Mouse (Mus musculus) layer of hippocampus, adult 9-11 months (tissue): Measurements from ENCODE around the gene Ppp1r12b.

Experiments used
- DNase-seq: peaks from one replicate; pipeline ENCODE4 v3.0.0; 2022

The Ppp1r12b gene

DNA sequence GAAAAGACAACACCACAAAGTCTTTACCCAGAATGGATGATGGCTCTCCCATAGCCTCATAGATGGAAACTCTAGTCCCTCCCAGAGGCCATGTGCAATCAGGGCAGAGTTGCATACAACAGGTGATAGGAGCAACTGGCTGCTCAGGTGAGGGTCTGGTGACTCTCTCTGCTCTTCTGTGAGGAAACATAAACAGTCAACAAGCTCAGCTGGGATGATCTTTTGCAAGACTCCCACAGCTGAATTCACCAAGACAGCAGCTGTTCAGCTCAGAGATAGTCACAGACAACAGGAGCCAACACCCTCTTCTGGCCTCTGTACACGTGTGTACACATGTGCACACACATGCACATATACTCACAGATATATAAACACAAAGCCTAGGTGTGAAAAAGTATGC is 17.5 kb downstream of the Ppp1r12b start:
- DNase-seq, result no peak

DNA sequence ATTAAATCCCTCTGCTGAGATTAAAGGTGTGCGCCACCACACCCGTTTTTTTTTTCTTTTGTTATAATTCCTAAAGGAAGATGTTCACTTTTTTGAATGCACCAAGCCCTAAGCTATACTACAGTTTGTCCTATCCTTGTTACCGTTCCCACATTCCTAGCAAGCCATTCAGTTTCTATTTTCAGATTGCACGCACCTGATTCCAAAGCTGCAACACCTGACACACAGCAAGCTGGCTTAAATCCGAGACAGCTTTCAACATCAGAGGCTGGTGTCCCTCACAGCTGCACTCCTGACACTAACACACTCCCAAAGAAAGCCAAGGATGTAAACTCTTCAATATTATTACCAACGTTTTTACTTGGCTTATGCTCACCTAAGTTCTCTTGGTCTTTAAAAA is 19.4 kb downstream of the Ppp1r12b start:
- DNase-seq, result no peak

DNA sequence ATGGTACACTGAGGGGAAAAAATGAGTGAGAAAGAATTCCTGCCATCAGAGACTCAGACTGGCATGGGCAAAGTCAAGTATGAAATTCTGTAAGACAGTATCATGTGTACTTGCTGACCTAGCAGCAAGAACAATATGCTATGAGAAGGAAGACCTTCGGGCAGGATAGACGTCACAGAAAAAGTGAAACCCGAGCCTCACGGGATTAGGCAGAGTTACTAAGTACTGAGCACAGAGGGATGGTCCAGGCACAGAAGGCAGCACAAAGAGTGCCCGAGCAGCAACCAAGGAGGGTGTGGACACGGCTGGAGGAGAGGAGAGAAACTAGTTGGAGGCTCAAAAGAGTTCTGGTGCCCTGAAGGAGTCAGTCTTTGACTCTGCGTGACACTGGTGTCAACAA is 23.3 kb downstream of the Ppp1r12b start:
- DNase-seq, result no peak

DNA sequence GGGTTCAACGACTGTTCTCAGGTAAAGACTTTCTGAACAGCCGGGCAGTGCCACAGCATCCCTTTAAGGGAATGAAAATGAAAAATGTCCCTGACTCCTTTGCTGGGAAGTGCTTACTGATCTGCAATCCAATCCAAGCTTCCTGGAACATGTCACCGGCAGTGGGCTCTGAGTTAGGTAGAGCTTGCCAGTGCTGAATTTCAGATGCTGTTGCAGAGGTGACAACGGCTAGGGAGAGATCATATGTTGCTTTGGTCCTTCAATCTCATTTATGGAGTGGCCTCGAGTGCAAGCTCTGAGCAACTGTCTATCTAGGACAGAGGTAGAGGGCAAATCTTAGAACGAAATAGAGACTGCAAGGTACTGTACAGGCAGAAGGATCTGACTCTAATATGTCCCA is 36.7 kb downstream of the Ppp1r12b start:
- DNase-seq, result no peak

DNA sequence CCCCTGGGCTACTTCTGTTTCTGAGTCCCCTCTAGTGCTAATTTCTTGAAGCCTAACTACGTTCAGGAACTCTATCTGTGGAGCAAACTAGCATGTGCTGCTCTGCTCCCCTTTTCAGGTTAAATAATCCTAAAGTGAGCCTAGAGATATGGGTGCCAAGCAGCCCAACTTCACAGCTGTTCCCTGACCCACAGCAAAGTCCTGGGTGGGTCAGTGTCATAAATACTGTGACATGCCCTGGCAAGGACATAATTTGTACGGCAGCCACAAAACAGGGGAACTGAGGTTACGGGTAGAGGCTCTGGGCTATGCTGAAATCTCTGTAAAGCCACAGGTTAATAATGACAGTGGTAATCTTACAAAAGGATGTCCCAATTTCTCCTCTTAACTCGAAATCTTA is 40.3 kb downstream of the Ppp1r12b start:
- no peak for DNase-seq

DNA sequence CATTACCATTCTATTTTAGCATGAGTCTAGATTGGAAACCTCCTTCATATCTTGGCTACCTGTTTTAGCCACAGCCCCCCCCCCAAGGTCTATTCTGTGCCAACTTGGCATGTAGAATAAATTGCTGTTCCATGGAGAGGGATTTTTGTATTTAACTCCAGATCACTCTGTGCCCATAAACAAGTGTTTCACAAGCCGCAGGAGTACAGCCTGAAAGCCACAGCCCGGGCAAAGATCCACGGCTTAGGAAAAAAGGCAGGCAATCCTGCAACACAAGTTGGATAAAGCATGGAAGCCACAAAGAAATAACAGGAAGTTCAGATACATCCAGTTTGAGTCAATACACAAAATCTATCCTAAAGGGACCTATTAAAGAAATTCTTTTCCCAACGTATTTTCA is 42.2 kb downstream of the Ppp1r12b start:
- no peak for DNase-seq

DNA sequence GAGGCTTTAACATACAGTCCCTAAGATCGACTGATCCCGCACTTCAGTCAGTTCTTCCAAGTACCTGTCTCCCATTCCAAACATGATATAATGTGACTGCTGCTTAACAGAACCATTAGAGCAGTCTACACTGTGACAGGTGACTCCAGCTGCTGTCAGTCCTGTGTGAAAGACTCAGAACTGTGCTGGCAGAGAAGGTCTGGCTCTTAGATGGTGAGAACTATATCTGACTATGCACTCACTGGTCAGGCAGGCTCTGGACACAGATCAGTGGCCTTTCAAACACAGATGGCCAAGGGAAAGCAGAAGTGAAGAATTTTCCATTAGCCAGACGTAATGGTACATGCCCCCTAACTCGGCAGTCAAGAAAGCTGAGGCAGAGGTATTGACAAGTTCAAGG is 43.9 kb downstream of the Ppp1r12b start:
- DNase-seq, result no peak

DNA sequence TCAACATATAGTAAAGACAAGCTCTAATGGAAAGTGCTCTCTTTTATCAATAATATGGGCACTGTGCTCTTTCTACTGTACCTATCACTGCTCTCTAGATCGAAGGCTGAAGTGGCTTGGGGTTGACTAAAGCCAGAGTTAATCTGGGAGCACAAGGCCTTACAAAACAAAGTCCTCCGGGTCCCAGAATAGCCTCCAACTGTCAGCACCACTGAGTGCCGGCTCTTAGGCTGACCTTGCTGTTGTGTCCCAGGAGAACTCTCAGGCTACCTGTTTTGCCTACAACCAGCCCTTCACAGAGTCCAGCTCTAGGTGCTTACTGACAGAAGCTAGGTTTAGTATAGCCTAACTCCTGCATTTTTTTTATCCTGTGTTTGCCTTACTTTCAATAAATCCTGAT is 45.7 kb downstream of the Ppp1r12b start:
- DNase-seq, result no peak

DNA sequence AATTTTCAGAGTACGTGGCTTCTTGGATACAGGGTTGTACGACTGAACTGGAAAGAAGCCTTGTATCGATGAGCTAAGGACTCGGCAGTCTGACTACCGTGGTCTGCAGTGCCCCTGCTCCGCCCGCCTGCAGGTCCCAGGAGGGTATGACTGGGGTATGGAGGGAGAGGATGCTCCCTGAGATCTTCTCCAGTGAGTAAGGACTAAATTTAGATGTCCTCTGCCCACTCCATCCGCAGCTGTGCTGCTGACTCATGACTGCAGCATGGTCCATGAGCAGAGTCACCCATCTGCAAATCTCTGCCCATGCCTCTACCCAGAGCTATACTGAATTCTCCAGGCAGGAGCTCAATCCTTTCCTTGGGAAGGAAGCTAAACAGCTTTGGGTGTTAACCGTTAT is 46.3 kb downstream of the Ppp1r12b start:
- peak; percentile 85 for DNase-seq

DNA sequence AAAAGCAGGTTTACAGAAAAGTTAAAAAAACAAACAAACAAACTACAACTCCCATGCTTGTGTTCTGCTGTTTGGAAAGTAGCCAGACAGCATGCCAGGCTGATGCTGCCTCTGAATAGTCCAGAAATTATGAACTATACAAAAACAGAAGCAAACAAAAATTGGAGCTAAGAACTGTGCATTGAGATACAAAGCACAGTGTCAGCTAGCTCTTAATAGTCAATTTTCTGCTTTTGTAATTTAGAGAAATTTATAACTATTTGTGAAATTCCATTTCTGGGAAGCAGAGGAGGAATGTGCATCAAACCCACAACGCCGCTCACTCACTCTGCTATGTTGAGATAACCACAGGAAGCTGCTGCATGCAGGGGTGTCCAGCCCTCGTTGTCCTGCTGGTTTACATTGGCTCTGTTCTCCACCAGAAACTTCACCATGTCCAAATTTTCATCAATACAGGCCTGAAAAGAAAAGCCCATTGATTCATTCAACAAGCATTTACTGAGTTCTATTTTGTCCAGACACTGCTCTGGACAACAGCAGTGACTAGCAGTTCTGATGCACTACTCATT is 53.6 kb downstream of the Ppp1r12b start:
- DNase-seq, result no peak

DNA sequence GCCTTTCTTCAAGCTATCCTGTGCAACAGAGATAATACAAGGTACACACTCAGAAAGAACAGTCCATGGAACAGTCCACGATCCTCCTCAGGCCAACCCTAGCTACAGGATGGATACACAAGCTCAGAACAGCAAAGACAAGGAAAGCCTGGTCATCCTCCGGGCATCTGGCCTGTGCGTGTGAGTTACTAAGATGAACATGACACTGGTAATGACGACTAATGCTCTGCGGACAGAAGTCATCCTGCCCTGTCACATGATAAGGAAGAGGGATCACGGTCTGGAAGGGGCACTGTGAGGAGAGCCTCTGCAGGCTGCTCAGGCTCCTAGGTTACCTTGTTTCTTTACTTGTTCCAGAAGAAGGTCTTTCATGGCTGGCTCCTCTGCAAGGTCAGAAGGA is 59.7 kb downstream of the Ppp1r12b start:
- DNase-seq, result no peak

DNA sequence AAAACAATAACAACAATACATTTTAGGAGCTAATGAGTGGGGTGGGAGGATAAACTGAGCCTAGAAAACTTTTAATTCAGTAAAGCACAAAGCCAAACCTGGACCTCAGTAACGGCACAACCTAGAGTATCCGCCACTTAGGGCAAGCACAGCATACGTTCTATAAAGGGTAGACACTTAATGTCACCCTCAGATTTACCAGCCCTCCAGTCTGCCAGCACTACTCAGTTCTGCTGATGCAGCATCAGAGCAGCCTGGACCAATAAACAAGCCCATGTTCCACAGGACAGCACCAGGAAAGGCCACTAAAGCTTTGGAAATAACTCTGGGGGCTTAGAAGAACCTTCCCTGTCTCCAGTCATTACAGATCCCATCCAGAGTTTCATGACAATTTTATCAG is 60.9 kb downstream of the Ppp1r12b start:
- DNase-seq, result no peak

DNA sequence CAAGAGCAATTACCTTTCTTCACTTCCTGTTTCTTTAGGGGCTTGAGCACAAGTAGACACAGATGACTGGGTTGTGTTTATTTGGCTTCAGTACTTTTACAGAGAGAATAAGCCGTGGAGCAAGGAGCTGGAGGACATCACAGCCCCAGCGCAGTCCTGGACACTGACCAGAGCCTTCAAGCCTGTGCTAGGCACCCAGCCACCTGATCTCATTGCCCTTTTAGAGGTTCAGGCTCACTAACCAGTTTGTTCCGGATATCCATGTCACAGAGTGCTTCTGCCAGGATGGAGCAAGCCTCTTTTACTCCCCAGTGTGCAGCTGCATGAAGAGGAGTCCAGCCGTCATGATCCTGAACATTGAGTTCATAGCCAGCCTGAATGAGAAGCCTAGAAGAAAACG is 63.8 kb downstream of the Ppp1r12b start:
- no peak for DNase-seq

DNA sequence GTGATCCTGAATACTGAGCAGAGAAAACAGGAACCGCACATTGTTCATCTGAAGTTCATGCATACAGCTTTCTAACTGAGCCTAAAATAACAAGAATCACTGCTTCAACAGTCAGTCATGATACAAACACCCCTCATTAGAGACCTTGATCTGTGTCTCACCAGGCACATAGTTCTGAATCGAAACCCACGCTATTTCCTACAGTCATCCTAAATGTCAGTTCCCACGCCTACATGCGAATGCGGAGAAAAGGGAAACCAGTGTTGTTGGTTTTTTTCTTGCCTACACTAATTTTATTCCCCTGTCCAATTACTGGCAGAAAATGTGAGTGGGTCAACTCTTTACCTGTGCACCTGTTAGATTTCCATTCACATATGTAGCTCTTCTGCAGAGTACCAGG is 66.1 kb downstream of the Ppp1r12b start:
- peak; percentile 34 for DNase-seq

DNA sequence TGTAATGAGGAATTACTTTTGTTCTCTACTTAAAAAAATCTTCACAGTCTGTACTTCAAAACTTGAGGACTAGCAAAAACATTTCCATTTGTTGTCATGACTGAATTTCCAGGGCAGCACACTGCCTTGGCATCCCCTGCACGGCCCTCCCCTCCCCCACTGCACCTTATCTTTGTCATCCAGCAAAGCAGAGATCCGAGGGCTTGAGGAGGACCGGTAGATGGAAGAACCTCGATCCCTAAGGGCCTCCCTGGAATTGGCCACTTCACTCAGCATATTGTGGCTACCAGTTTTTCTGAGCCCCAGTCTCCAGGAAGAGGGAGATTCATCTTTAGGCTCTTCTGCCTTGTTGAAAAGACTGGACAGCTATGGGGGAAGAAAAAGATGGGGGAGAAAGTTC is 79.9 kb downstream of the Ppp1r12b start:
- DNase-seq, result no peak

DNA sequence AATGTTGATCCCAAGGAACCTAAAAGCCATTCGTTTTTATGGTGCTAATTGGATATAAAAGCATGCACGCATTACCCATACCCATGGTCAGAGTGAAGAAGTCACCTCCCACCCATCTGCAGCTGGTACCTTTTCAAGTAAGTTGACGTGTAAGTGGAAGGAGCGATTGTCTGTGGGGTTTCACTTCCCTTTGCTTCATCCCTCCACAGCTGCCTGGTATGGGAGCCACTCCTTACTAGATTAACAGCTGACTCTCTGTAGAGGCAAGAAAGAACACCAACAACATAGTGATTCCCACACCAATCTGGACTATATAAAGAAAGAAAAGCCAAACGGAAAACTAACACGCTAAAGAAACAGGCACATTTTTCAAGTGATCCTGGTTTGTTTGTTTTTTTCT is 83.1 kb downstream of the Ppp1r12b start:
- DNase-seq, result no peak

DNA sequence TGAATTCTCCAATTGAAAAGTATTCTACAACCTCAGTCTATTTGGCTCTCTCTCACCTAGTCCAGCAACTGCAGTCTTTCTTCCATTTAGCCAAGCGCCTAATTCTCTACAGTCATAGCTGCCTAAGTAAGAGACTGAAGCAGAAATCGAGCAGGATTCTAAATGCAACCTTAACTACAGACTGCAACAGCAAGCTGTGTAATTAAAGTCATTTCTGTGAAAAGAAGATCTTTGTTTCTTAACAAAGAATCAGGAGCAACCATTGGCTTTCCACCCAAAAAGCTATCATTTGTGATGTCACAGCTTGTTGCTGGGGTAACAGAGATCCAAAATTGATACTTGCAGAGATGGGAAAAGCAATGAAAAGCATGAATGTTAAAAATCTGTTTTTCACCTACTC is 89.3 kb downstream of the Ppp1r12b start:
- no peak for DNase-seq

DNA sequence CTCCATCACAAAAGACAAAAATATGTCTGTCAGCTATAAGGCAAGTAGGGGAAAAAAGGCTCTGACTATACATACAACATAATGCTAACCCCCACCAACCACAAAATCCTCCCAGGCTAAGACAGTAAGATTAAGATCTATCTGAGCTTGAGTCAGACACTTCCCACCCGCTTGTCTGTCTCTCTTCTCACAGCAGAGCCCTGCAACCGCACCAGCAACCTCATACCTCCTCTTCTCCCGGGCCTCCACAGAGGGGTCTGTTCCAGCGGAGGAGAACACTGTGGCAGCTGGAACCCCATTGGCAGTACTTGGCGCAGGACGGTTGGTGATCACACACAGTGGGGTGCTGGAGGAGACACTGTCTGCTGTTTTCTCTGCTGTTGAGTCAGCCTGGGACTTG is 90.2 kb downstream of the Ppp1r12b start:
- no peak for DNase-seq

DNA sequence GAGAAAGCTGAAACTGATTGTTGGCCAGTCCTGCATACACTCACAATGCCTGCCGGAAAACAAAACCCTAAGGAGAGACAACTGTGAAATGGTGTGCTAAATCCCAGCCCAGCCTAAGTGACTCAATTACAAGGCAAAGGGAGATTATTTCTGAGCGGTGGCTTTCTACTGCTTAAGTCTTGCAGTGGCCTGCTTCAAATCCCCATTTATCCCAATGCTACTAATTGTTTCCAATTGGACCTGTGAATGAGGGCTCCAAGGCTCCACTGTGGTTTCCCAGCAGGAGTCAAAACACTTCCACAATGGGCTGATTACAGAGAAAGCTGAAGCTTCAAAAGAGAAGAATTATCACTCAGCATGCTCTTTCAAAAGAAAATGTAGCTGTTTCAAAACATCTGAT is 95.2 kb downstream of the Ppp1r12b start:
- DNase-seq, result no peak

DNA sequence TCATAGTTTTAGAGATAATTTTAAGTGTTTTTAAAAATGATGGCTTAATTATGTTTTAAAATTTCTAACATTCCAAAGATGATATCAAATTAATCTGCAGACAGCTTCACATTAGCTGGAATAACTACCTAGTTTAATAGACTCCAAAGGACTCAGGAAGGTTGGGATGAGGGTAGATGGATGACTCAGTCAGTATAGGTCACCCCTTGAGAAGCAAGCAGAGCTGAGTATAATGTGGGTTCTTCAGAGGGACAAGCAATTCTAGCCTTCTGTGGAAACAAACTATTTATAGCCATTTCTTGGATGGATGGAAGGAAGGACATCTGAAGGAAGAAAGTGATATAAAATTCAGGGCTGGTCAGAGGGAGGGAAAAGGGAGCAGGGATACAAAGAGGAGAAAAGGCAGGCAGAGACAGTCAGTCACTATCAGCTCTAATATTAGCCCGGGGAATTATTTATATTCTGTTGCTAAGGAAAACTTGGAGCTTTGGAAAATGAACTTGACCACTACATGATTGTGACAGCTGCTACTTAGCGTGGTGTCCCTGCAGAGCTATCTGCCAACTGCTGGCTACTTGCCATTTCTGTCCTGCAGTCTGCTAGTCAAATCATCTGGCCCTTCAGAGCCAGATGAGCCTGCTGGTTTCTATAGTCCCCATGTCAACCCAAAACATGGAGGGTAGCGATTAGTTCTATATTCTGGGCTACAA is 97.2 kb downstream of the Ppp1r12b start:
- DNase-seq, result peak; percentile 41

DNA sequence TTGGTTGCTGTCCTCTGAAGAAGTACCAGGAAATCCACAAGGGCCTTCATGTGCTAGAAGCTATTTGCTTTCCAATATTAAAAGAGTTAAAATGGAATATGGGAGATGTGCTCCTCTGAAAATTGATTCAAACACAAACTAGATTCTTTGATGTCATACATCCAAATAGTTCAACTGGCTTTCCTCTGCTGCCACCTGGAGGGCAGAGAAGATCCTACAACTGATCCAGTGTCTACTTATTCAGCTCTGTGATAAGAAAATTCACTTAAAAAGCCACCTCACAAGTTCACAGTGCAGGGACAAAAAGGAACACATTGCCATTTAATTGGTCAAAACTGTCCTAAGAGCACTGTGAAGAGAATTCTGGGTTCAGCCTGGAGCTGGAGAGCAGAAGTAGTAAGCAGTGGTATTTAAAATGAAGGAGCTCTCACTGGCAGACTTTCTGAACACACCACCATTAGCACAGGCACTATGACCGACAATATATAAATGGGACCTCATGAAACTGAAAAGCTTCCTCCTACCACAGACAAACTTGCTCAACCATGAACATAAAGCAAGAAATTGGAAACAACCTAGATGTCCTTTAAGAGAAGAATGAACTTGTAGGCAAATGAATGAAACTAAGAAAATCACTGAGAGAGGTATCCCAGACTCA is 101.3 kb downstream of the Ppp1r12b start:
- peak; percentile 62 for DNase-seq

DNA sequence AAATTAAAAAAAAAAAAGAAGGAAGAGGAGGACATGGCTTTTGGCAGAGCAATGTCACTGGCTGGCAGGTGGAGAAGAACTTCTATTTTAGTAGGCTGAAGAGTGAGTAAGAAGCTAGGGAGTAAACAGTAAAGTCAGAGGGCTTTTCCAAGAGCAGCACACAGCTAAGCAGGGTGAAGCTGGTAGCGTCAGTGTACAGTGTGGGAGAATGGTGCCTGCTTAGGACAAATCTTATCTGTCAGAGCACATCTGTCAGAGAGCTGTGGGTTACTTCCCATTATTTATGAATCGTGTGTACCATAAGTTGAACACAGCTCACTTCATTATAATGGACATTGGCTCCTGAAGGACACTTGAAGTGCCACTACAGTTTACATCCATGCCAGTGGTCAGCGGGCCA is 102.9 kb downstream of the Ppp1r12b start:
- no peak for DNase-seq

DNA sequence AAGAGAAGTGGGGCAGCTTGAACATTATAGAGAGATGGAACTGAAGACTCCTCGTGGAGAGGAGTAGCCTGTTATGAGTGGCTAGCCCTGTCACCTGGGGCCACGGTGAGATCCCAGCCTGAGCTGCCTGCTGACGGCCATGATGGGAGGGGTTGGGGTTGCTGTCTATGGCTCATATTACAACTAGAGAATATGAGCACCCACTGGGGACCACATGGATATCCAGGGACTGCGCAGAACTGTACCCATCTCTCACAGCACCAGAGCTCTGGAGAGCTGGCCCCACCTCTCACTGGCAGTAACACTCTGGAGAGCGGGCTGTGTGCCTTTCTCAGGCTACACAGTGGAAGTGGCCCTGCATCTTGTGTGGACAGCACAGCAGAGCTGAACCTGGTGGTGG is 104.5 kb downstream of the Ppp1r12b start:
- no peak for DNase-seq

DNA sequence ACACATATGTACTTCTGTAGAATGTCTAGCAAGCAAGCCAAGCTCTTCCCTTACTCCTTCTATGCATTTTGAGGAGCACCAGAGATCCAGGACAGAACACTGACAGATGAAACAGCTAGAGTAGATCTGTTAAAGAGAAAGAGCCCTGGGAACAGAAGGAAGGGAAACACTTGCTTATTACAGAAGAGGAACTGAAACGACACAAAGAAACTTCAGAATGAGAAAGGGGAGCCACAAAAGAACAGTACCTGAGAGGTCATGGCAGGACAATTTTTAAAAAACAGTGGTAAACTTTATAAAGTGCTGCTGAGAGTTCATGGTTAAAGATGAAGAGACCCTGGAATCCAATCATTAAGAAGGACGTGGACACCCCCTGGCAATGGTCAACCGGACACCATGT is 105.4 kb downstream of the Ppp1r12b start:
- no peak for DNase-seq

DNA sequence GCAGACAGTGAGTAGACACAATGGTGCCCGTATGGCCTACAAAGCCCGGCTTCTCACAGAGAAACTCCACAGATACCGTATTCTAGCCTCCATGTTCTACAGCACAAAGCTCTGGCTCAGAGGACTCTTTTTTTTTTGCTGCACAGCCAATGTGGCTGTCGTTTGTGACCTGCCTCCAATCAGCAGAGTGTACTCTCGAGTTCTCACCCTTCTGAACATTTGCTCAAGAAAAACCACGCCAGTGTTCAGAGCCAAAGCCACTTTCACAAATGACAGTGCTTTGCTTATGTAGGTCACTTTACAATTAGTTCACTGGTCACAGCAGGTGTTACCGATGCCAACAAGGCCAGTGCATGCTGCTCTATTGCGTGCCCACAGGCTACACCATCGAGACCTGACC is 107.9 kb downstream of the Ppp1r12b start:
- DNase-seq, result no peak
